Mouse (Mus musculus): ENCODE measurements around the gene Hus1b.

Hus1b gene

GRCm38 (mm10) chr13:30960714-30961113, 13.2 kb upstream of the Hus1b start:
- in situ Hi-C loops (cut with MboI; ENCODE audit: low pct_unique_long_range_greater_than_20kb in 1 of 2, low sequenced_read_pairs in 2 of 2, unreplicated experiment in 1 of 2) = no loop called here

GRCm38 (mm10) chr13:30953580-30953979, 6.0 kb upstream of the Hus1b start:
- in situ Hi-C loops (cut with MboI; ENCODE audit: low pct_unique_long_range_greater_than_20kb in 1 of 2, low sequenced_read_pairs in 2 of 2, unreplicated experiment in 1 of 2) = no loop called here

GRCm38 (mm10) chr13:30952044-30952443, 4.5 kb upstream of the Hus1b start:
- in situ Hi-C loops (cut with MboI; ENCODE audit: low pct_unique_long_range_greater_than_20kb in 1 of 2, low sequenced_read_pairs in 2 of 2, unreplicated experiment in 1 of 2) = no loop called here

- in situ Hi-C loops (cut with MboI; ENCODE audit: low pct_unique_long_range_greater_than_20kb in 1 of 2, low sequenced_read_pairs in 2 of 2, unreplicated experiment in 1 of 2) = no loop called here
Measured at GRCm38 (mm10) chr13:30949181-30949580, 1.6 kb upstream of the Hus1b start.

DNA sequence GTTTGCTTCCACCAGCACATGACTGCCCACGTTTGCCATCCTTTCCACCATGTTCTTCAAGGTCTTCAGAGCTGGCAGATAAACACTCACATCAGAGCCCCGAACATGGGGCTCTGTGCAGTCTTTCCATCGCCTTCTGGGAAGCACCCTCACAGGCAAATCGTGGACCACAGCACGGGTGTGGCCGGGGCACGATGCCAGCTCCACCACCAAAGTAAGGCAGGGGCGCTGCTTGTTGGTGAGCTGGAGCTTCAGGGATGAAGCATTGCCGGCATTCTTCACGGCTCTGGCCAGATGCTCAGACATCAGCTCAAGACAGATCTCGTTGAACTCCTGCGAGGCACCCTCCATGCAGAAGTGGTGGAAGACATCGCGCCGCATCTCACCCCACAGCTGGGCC, 430 bp downstream of the Hus1b start:
- in situ Hi-C loops (cut with MboI; ENCODE audit: low pct_unique_long_range_greater_than_20kb in 1 of 2, low sequenced_read_pairs in 2 of 2, unreplicated experiment in 1 of 2) = no loop called here

GRCm38 (mm10) chr13:30945788-30946187, 1.8 kb downstream of the Hus1b start:
- in situ Hi-C loops (cut with MboI; ENCODE audit: low pct_unique_long_range_greater_than_20kb in 1 of 2, low sequenced_read_pairs in 2 of 2, unreplicated experiment in 1 of 2) = no loop called here

GRCm38 (mm10) chr13:30932972-30933371, 14.6 kb downstream of the Hus1b start:
- in situ Hi-C loops (cut with MboI; ENCODE audit: low pct_unique_long_range_greater_than_20kb in 1 of 2, low sequenced_read_pairs in 2 of 2, unreplicated experiment in 1 of 2) = no loop called here

DNA sequence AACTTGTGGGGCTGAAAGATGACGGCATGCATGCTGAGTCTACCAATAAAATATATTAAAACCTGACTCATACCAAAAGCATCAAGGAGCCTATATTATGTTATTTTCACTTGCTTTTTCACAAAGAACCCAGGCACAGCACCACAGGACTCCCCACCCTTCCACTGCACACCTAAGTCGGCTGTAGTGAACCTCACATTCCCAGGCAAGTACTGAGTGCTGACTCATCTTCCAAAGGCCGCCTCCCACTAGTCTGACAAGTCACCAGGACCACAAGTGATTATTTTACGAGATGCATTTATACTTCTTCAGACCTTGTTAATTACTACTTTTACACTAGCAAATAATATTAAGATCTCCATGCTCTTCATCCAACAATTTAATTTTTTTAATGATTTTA, 15.9 kb downstream of the Hus1b start:
- in situ Hi-C loops (cut with MboI; ENCODE audit: low pct_unique_long_range_greater_than_20kb in 1 of 2, low sequenced_read_pairs in 2 of 2, unreplicated experiment in 1 of 2) = no loop called here

DNA sequence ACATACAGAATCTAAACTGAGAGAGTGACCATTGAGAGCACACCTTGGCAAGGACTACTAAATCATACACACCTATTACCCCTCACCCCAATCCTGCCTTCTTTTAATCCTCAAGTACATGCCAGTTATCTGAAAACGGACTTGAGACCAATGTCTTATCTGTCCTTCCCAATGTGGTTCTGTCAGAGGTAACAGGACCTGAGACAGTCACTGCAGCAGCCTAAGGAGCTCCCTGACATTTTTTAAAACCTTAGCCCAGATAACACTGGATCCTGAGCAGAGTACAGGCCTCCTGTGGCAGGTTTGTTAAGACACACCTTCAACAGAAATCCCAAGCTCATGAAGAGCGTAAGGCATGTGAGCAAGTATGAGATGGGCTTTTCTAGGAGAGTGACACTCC, 18.4 kb downstream of the Hus1b start:
- in situ Hi-C loops (cut with MboI; ENCODE audit: low pct_unique_long_range_greater_than_20kb in 1 of 2, low sequenced_read_pairs in 2 of 2, unreplicated experiment in 1 of 2) = no loop called here

- in situ Hi-C loops (cut with MboI; ENCODE audit: low pct_unique_long_range_greater_than_20kb in 1 of 2, low sequenced_read_pairs in 2 of 2, unreplicated experiment in 1 of 2) = no loop called here
Measured at GRCm38 (mm10) chr13:30924269-30924668, 23.3 kb downstream of the Hus1b start.

- in situ Hi-C loops (cut with MboI; ENCODE audit: low pct_unique_long_range_greater_than_20kb in 1 of 2, low sequenced_read_pairs in 2 of 2, unreplicated experiment in 1 of 2) = no loop called here
Measured at GRCm38 (mm10) chr13:30921914-30922313, 25.6 kb downstream of the Hus1b start.

DNA sequence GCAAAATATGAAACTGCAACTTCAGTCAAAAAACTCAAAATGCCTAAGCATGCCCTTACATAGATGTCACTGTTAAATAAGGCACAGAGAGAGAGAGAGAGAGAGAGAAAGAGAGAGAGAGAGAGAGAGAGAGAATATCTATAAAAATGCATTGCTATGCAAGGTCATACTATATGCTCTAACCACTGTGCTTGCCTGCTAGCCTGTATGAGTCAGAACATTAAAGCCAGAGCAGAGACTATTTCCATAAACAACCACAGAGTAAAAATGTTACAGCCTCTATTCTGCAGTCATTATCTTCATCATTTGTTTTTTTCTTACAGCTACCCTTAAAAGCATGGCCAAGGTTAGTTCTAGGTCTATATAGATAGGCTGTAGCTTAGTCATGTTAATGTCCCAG, 33.8 kb downstream of the Hus1b start:
- in situ Hi-C loops (cut with MboI; ENCODE audit: low pct_unique_long_range_greater_than_20kb in 1 of 2, low sequenced_read_pairs in 2 of 2, unreplicated experiment in 1 of 2) = no loop called here

DNA sequence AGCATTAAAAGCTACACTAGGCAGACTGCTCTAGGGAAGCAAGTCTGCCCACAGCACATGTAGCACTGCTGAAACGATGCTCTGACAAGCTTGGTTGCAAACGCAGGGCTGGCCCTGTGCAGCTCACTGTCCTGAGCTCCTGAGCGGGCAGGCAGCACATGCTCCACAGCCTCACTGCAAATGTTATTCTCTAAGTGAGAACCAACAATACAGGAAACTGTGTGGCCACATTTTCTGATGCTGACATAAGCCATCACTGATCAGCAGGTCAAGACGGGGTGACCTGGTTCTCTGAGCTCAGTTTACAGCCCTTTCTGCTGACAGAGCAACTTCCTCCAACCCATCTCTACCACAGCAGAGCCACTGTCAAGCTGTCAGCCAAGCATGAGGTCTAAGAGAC, 34.5 kb downstream of the Hus1b start:
- in situ Hi-C loops (cut with MboI; ENCODE audit: low pct_unique_long_range_greater_than_20kb in 1 of 2, low sequenced_read_pairs in 2 of 2, unreplicated experiment in 1 of 2) = no loop called here

DNA sequence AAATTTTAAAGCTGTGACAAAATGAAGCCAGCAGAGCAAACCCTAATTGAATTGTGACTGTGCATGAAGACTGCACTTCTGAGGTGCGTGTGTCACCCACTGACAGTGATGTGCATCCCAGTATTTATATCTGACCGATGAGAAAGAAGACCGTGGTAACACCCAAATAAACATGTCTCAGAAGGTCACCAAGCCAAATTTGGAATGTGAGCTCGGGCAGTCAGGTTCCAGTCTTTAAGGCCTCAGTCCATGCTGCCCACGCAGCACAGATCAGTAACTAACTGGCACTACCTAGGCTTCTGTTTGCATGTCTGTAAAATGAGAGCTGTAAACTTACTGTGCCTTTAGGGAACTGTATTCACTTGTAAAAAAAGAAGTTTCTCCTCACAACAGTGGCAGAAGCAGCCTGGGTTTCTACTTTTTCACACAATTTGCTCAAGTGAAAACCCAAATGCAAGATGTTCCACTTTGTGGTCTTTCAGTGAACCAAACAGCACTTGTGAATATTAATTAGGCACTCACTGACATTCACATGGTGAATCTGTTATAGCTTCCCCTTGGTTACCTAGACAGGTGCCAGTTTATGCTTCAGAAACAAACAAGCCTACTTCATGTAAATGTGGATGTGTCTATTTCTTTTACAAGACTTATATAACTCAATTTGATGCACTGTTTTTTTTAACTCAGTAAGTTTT, 35.5 kb downstream of the Hus1b start:
- in situ Hi-C loops (cut with MboI; ENCODE audit: low pct_unique_long_range_greater_than_20kb in 1 of 2, low sequenced_read_pairs in 2 of 2, unreplicated experiment in 1 of 2) = no loop called here

DNA sequence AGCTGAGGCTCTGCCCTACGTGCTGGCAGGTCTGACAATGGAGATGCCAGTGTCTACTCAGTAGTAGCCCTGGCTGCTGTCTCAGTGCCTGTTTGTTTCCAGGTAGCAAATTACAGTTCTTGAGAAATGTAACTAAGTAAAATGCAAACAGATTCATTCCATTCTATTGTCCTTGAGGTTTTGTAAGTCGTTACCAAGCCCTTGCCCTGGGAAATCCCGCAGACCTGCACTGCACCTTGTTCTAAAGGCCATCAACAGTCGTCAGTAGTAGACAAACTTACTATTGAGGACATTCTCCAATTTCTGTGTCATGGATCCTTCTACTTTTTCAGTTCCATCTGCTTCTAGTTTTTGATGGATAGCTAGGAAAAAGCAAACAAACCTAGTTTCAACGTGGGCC, 36.7 kb downstream of the Hus1b start:
- in situ Hi-C loops (cut with MboI; ENCODE audit: low pct_unique_long_range_greater_than_20kb in 1 of 2, low sequenced_read_pairs in 2 of 2, unreplicated experiment in 1 of 2) = no loop called here

- in situ Hi-C loops (cut with MboI; ENCODE audit: low pct_unique_long_range_greater_than_20kb in 1 of 2, low sequenced_read_pairs in 2 of 2, unreplicated experiment in 1 of 2) = no loop called here
Measured at GRCm38 (mm10) chr13:30902286-30902685, 45.3 kb downstream of the Hus1b start.

DNA sequence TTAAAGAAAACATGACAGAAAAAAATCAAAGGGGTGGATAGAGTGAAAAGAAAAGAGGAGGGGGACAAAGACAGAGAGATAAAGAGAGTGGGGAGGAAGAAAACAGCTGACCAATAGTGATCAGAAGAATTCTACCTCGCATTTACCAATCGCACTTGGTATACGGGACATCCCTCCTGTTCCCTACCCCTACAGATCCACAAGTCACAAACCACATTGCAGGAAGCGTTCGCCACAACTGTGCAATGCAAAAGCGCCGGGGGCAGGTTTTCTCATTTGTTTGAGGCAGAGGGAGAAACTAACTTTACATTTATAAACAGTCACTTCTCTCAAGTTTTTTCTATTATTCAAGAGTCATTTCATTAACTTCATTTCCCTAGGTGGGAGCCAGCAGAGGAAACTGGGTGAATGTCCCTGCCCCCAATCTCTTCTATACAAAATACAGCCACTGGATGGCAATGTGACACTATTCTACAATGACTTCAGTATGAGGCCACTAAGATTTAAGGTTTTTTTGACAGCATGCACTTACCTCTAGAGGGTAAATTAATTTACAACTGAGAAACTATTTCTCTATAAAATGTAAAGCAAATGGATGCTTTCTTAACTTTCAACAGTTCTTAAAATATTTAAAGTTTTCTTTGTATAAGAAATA, 46.0 kb downstream of the Hus1b start:
- in situ Hi-C loops (cut with MboI; ENCODE audit: low pct_unique_long_range_greater_than_20kb in 1 of 2, low sequenced_read_pairs in 2 of 2, unreplicated experiment in 1 of 2) = no loop called here

All from mouse embryonic stem cell (cell line).